Mouse (Mus musculus): ENCODE results near the gene Vmn1r37.
A peak's percentile ranks its signal among the peaks of the same experiment; 100 is the strongest.
"Not testable (repeated sequence)": the region's sequence is repeated elsewhere in the genome, so short reads cannot be mapped to it uniquely, and the experiment has no call there.

The Vmn1r37 gene

GRCm38 (mm10) chr6:66729082-66729481 is at the start of gene Vmn1r37:
TSS of gene Vmn1r37 (plus strand) at chr6:66729382.
- DNase-seq, result not testable (repeated sequence)

- DNase-seq, result no peak
These were observed 43.4 kb upstream of the Vmn1r37 start, which contains the start of gene Vmn1r35 for GRCm38 (mm10) chr6:66685806-66686205. TSS of gene Vmn1r35 (minus strand) at chr6:66685906.

DNA sequence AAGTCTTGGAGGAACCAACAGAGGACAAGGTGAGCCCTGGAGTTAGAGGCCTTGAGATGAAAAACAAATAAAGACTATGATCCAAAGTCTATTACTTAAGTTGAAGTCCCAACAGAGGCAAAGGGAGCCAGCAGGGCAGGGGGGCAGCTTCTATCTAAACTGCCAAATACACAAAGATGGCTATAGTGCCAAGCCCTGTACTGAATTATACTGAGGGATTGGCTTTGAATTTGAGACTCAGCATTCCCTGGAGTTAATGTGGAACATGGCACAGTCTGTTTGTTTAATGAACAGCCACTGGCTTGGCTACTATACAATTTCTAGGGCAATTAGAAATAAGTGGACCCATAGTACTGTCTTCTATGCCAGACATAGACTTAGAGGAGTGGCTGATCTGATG is 20.3 kb upstream of the Vmn1r37 start:
- DNase-seq, result peak in 1 of 2 experiments; percentile 7

- no peak for DNase-seq
These were observed 15.3 kb upstream of the Vmn1r37 start for GRCm38 (mm10) chr6:66713854-66714253.

DNA sequence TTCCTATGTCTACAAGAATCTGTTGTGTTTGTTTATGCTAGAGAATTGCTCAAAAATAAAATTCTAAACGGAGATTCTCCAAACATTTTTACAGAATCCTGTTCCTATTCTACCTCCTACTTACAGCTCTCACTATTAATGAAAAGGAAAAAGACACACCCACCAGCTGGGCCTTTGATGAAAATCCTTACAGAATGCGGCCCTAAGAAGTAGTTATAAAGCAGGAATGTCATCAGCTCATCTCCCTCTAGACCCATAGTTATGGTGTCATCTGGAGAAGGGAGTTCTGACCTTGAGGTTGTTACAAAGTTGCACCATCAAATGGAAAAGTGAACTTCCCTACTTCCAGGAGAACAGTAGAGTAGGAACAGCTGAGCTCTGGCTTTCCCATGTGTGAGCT is 10.1 kb upstream of the Vmn1r37 start, which contains the start of gene Vmn1r36:
Vmn1r36 (minus strand) TSS at position 101 of the 400 bp plus-strand sequence.
- DNase-seq, result not testable (repeated sequence)

DNA sequence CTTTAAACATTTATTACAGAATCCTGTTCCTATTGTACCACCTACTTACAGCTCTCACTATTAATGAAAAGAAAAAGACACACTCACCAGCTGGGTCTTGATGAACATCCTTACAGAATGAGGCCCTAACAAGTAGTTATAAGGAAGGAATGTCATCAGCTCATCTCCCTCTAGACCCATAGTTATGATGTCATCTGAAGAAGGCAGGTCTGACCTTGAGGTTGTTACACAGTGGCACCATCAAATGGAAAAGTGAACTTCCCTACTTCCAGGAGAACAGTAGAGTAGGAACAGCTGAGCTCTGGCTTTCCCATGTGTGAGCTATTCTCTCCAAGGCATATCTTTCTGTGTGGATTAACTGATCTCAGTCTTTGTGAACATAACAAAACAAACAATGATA is 53.3 kb downstream of the Vmn1r37 start, which contains the start of gene Vmn1r38:
Vmn1r38 (minus strand) TSS at position 101 of the 400 bp plus-strand sequence.
- DNase-seq, result not testable (repeated sequence)

Measured in kidney, postnatal 25 days (tissue).